Comparison of ENCODE assay signal across 23 mouse cellular contexts in the genomic region with DNA sequence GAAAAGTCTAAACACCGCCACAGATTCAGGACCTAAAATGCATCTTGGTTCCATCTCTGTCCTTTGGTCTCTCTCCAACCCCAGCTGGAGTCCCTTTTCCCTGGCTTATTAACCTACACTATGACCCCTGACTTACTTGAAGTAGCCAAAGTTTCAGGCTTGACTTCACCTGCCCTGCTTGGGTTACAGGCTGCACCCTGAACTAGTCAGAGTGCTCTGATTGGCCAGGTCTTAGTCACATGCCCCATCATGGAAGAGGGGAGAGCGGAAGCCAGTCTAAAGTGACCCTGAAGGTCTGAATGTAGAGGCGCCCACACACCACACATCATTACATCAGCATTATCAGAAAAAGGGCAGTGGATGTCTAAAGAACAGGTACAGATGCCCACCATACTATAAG. TPM values are rescaled to one million over a fixed set of nuclear protein-coding genes. Genes with fewer than 3 reads are reported as not detected.
DNase-seq lines count a peak whose midpoint lies in the region; ATAC-seq and TF ChIP-seq lines count a peak whose summit lies in the region.
"Had no signal": no experiment of that assay in that cellular context is flagged by ENCODE, and none has a peak within 500 bp of the region (broad histone marks: within the 10 kb centered on the region; RNA-seq: fewer than 3 reads in every experiment).

No protein-coding gene starts in this region.

- H3K4me3 ChIP-seq in MEL (ENCODE audit: control insufficient read depth in 1 of 2, insufficient read depth in 1 of 2, low read depth in 2 of 2, low read length in 2 of 2): no peak overlapping the region
- no peak overlapping the region for H3K4me3 ChIP-seq in kidney, postnatal 0 days (replicated peaks; ENCODE audit: low read depth, low read length)
- H3K4me3 ChIP-seq: embryonic facial prominence, embryonic 10.5 days; heart, embryonic 10.5 days; hindbrain, embryonic 12.5 days had no signal

- H3K4me1 ChIP-seq in MEL (ENCODE audit: control insufficient read depth in 1 of 2, insufficient read depth in 2 of 2, low read length in 2 of 2): peaks cover 0 to 7% of the 10 kb centered on the region in 2 experiments; a peak in 2 of 4 replicates
- H3K4me1 ChIP-seq in kidney, postnatal 0 days (replicated peaks; ENCODE audit: insufficient read depth, low read length): peaks cover 8% of the 10 kb centered on the region; the same call in 1 of the 2 replicates

- H3K79me2 ChIP-seq in MEL (ENCODE audit: control insufficient read depth, insufficient read depth, low read length, poor library complexity): peaks cover 7% of the 10 kb centered on the region; the same call in 1 of the 2 replicates

- no peaks in the 10 kb centered on the region for H3K27me3 ChIP-seq in MEL (ENCODE audit: control insufficient read depth in 1 of 2, insufficient read depth in 2 of 2, low read length in 2 of 2)
- no peaks in the 10 kb centered on the region for H3K27me3 ChIP-seq in kidney, postnatal 0 days (ENCODE audit: insufficient read depth, low read length)
- H3K27me3 ChIP-seq: hindbrain, embryonic 12.5 days; Patski had no signal

- DNase-seq in kidney, adult 9 months: peak; percentile 85
- no peak for DNase-seq in kidney, adult 18-20 months
- no peak for DNase-seq in MEL (ENCODE audit: low read depth, low spot score)
- DNase-seq in kidney, postnatal 0 days (ENCODE audit: low spot score): peak; percentile 39
- no peak for DNase-seq in right cerebral cortex, postnatal 4 days
- no peak for DNase-seq in cerebellum, postnatal 36 days
- DNase-seq: adrenal gland, postnatal 14 days; cerebellum, adult 11-12 months; cerebellum, adult 9-10 months; gastrocnemius, postnatal 36 days; heart, adult 18-20 months; heart, postnatal 10 days; heart, postnatal 4 days had no signal

- H3K9ac ChIP-seq in MEL (ENCODE audit: control insufficient read depth, low read depth, low read length, poor library complexity, severe bottlenecking): no peak overlapping the region
- H3K9ac ChIP-seq in kidney, postnatal 0 days (ENCODE audit: low read depth, low read length): no peak overlapping the region
- H3K9ac ChIP-seq: hindbrain, embryonic 12.5 days had no signal

- no peaks in the 10 kb centered on the region for H3K9me3 ChIP-seq in MEL (replicated peaks; ENCODE audit: insufficient read depth, low read length)
- H3K9me3 ChIP-seq in kidney, postnatal 0 days (replicated peaks; ENCODE audit: low read length): no peaks in the 10 kb centered on the region
- H3K9me3 ChIP-seq: embryonic facial prominence, embryonic 10.5 days; heart, embryonic 10.5 days; hindbrain, embryonic 12.5 days had no signal

- TF ChIP-seq EP300 in MEL (IDR thresholded peaks at IDR 0.05; ENCODE audit: low read depth in 1 of 2, low read length in 2 of 2): no peak

- H3K27ac ChIP-seq in MEL (ENCODE audit: control insufficient read depth, low read depth, low read length): no peak overlapping the region
- no peak overlapping the region for H3K27ac ChIP-seq in kidney, postnatal 0 days
- H3K27ac ChIP-seq: embryonic facial prominence, embryonic 10.5 days; heart, embryonic 10.5 days; hindbrain, embryonic 12.5 days had no signal

- 66% methylated on average over 3 of the region's 3 CpGs for WGBS in kidney, postnatal 0 days

- no peak for TF ChIP-seq CTCF in MEL (IDR thresholded peaks at IDR 0.05 in 2 of 3, conservative IDR thresholded peaks at IDR 0.05 in 1 of 3; ENCODE audit: control insufficient read depth in 1 of 3, insufficient read depth in 1 of 3, low read depth in 2 of 3, low read length in 3 of 3, poor library complexity in 1 of 3, severe bottlenecking in 1 of 3)
- no peak for TF ChIP-seq CTCF in kidney, postnatal 0 days (IDR thresholded peaks at IDR 0.05; ENCODE audit: low read depth)

- no peak for TF ChIP-seq RAD21 in MEL (IDR thresholded peaks at IDR 0.05; ENCODE audit: low read depth, low read length)

- no peak for TF ChIP-seq POLR2A in MEL (IDR thresholded peaks at IDR 0.05; ENCODE audit: control insufficient read depth in 1 of 2, insufficient read depth in 1 of 2, low read depth in 1 of 2, low read length in 2 of 2, poor library complexity in 1 of 2)

- H3K4me2 ChIP-seq in kidney, postnatal 0 days (ENCODE audit: low read length): no peak overlapping the region
- H3K4me2 ChIP-seq: hindbrain, embryonic 12.5 days had no signal

- H3K36me3 ChIP-seq in MEL (ENCODE audit: control insufficient read depth in 1 of 2, insufficient read depth in 2 of 2, low read length in 2 of 2): peaks cover 0 to 6% of the 10 kb centered on the region in 2 experiments; a peak in 2 of 4 replicates
- no peaks in the 10 kb centered on the region for H3K36me3 ChIP-seq in kidney, postnatal 0 days (ENCODE audit: insufficient read depth, low read length)

- ATAC-seq in kidney, postnatal 0 days (replicated peaks; ENCODE audit: low FRiP score, low read depth): no peak
- ATAC-seq: activated CD4-positive, CD25-positive, alpha-beta regulatory T cell, adult 4 months; CD4-positive, CD25-positive, alpha-beta regulatory T cell, adult 4 months; forebrain, embryonic 14.5 days; hindbrain, embryonic 16.5 days; Patski had no signal

TF ChIP-seq in MEL, 35 proteins besides CTCF, POLR2A, EP300 and RAD21:
- TF ChIP-seq USF1 (IDR thresholded peaks at IDR 0.05; ENCODE audit: low read depth, low read length) (0 out of 2 replicates have a peak, but pooled peaks have one; percentile 19), TAL1 (IDR thresholded peaks at IDR 0.05; ENCODE audit: low read length) (no peak), POLR2AphosphoS2 (IDR thresholded peaks at IDR 0.05; ENCODE audit: low read length) (no peak)

RNA-seq across cellular contexts. Expression of gene E130208F15Rik, which starts 3.4 kb away (rescaled TPM):
- 0.92 and 0.96 TPM in 2 replicates for total RNA-seq in MEL (2012; rRNA removed)
- 1 to 10 TPM in 1 of 2 experiments, not detected in 1; 3.2 TPM for polyA plus RNA-seq in MEL (2012; ENCODE audit: insufficient read depth in 1 of 2, insufficient read length in 2 of 2, low read depth in 1 of 2, low replicate concordance in 2 of 2, missing spikeins in 1 of 2)
- not detected in 2 replicates for polyA plus RNA-seq in kidney, postnatal 0 days (2015; fragmentation: Nextera tagmentation; extraction: Ambion mirVana)
- polyA plus RNA-seq: activated CD4-positive, CD25-positive, alpha-beta regulatory T cell, adult 4 months; CD4-positive, CD25-positive, alpha-beta regulatory T cell, adult 4 months; embryonic facial prominence, embryonic 14.5 days; forebrain, embryonic 14.5 days; heart, embryonic 14.5 days had no signal

RNA-seq across cellular contexts. Expression of gene Syne4, which starts 3.5 kb away (rescaled TPM):
- total RNA-seq in MEL (2012; rRNA removed): 0.31 and 0.42 TPM in 2 replicates
- polyA plus RNA-seq in MEL (2012; ENCODE audit: insufficient read depth in 1 of 2, insufficient read length in 2 of 2, low read depth in 1 of 2, low replicate concordance in 2 of 2, missing spikeins in 1 of 2): under 1 TPM in 1 of 2 experiments, not detected in 1; 0.82 TPM
- polyA plus RNA-seq in kidney, postnatal 0 days (2015; fragmentation: Nextera tagmentation; extraction: Ambion mirVana): 79.0 and 88.4 TPM in 2 replicates

RNA-seq across cellular contexts. Expression of gene Sdhaf1, which starts 5.6 kb away (rescaled TPM):
- 4.3 and 4.5 TPM in 2 replicates for total RNA-seq in MEL (2012; rRNA removed)
- polyA plus RNA-seq in MEL (2012; ENCODE audit: insufficient read depth in 1 of 2, insufficient read length in 2 of 2, low read depth in 1 of 2, low replicate concordance in 2 of 2, missing spikeins in 1 of 2): 1 to 10 TPM in 1 of 2 experiments, not detected in 1; 8.1 TPM
- 32.0 and 35.1 TPM in 2 replicates for polyA plus RNA-seq in kidney, postnatal 0 days (2015; fragmentation: Nextera tagmentation; extraction: Ambion mirVana)

RNA-seq across cellular contexts. Expression of gene Alkbh6, which starts 9.6 kb away (rescaled TPM):
- 15.0 and 16.2 TPM in 2 replicates for total RNA-seq in MEL (2012; rRNA removed)
- polyA plus RNA-seq in MEL (2012; ENCODE audit: insufficient read depth in 1 of 2, insufficient read length in 2 of 2, low read depth in 1 of 2, low replicate concordance in 2 of 2, missing spikeins in 1 of 2): 10 to 100 TPM in 1 of 2 experiments, not detected in 1; 24.6 TPM
- polyA plus RNA-seq in kidney, postnatal 0 days (2015; fragmentation: Nextera tagmentation; extraction: Ambion mirVana): 95.3 and 101 TPM in 2 replicates

RNA-seq across cellular contexts. Expression of gene Clip3, which starts 26.6 kb away (rescaled TPM):
- not detected in 2 replicates for total RNA-seq in MEL (2012; rRNA removed)
- under 1 TPM in 1 of 2 experiments, not detected in 1; 0.19 TPM for polyA plus RNA-seq in MEL (2012; ENCODE audit: insufficient read depth in 1 of 2, insufficient read length in 2 of 2, low read depth in 1 of 2, low replicate concordance in 2 of 2, missing spikeins in 1 of 2)
- polyA plus RNA-seq in kidney, postnatal 0 days (2015; fragmentation: Nextera tagmentation; extraction: Ambion mirVana): 22.7 and 23.3 TPM in 2 replicates

Comparison
In these comparisons a context has a peak if more than half of its experiments do, and no peak if none do; other contexts are left out.
1. DNase-seq: peak in kidney, adult 9 months (single experiment) and kidney, postnatal 0 days (single experiment); none in kidney, adult 18-20 months (single experiment), MEL (single experiment), right cerebral cortex, postnatal 4 days (single experiment) and cerebellum, postnatal 36 days (0 of 2).
2. RNA of gene Syne4, which starts 3.5 kb away (polyA plus RNA-seq): 79.0 to 88.4 TPM in kidney, postnatal 0 days; 0.82 TPM in MEL; every median in the first group is over 10 times any median in the second.